Mouse (Mus musculus) kidney, embryonic 14.5 days (tissue): Measurements from ENCODE around the gene Chd4. TPM values are rescaled to one million over a fixed set of nuclear protein-coding genes. Genes with fewer than 3 reads are reported as not detected.
"Not testable (repeated sequence)": the region's sequence is repeated elsewhere in the genome, so short reads cannot be mapped to it uniquely, and the experiment has no call there.

ENCODE experiments used
- ATAC-seq: fragments of 200-750 bp; cut with Nextera tagmentation; 2 replicates; pipeline ENCODE4 v1.8.0; 2017; ENCODE audit warnings: moderate number of reproducible peaks, mild to moderate bottlenecking, moderate TSS enrichment, moderate library complexity; ENCODE audit not compliant: low FRiP score, low TSS enrichment
- H3K27ac ChIP-seq: fragments of 300-500 bp; sonication (generic); 2 replicates; pipeline ENCODE4 v1.5.1; 2014; ENCODE audit warnings: low read depth, mild to moderate bottlenecking, low read length, moderate library complexity, mixed read lengths
- H3K27me3 ChIP-seq: fragments of 300-500 bp; sonication (generic); 2 replicates; pipeline ENCODE4 v1.6.1; 2014; ENCODE audit warnings: mild to moderate bottlenecking, low read length; ENCODE audit not compliant: control insufficient read depth, insufficient read depth
- H3K36me3 ChIP-seq: fragments of 300-500 bp; sonication (generic); 2 replicates; pipeline ENCODE4 v1.6.1; 2014; ENCODE audit warnings: low read length, mixed read lengths; ENCODE audit not compliant: control insufficient read depth, insufficient read depth
- H3K4me1 ChIP-seq: fragments of 300-500 bp; sonication (generic); 2 replicates; pipeline ENCODE4 v1.6.1; 2014; ENCODE audit warnings: low read length, mixed read lengths; ENCODE audit not compliant: control insufficient read depth, insufficient read depth
- H3K4me2 ChIP-seq: fragments of 300-500 bp; sonication (generic); replicated peaks from 2 replicates; pipeline ENCODE4 v1.6.1; 2014; ENCODE audit warnings: low read depth, mild to moderate bottlenecking, low read length
- H3K4me3 ChIP-seq: fragments of 300-500 bp; sonication (generic); 2 replicates; pipeline ENCODE4 v1.5.1; 2014; ENCODE audit warnings: mild to moderate bottlenecking, low read length
- H3K9ac ChIP-seq: fragments of 300-500 bp; sonication (generic); 2 replicates; pipeline ENCODE4 v1.6.1; 2014; ENCODE audit warnings: low read depth, mild to moderate bottlenecking, low read length, moderate library complexity
- H3K9me3 ChIP-seq: fragments of 300-500 bp; sonication (generic); 2 replicates; pipeline ENCODE4 v1.6.1; 2016; ENCODE audit warnings: low read length; ENCODE audit not compliant: control insufficient read depth
- WGBS: fragments of 180-500 bp; shearing (Covaris S2); extraction: QIAGEN DNeasy Blood & Tissue Kit; methylation state at CpG from one replicate; pipeline ENCODE4 v1.1.7; 2014; 5-methylcytosine and 5-hydroxymethylcytosine counted together
- polyA plus RNA-seq: library from polyadenylated mRNA; unstranded; fragments of >200 nt; fragmentation: Nextera tagmentation; extraction: Ambion mirVana; gene quantifications from 2 replicates; pipeline ENCODE4 v1.2.1, GENCODE M21; 2014

The Chd4 gene
- polyA plus RNA-seq: 72.1 and 106 TPM in 2 replicates

DNA sequence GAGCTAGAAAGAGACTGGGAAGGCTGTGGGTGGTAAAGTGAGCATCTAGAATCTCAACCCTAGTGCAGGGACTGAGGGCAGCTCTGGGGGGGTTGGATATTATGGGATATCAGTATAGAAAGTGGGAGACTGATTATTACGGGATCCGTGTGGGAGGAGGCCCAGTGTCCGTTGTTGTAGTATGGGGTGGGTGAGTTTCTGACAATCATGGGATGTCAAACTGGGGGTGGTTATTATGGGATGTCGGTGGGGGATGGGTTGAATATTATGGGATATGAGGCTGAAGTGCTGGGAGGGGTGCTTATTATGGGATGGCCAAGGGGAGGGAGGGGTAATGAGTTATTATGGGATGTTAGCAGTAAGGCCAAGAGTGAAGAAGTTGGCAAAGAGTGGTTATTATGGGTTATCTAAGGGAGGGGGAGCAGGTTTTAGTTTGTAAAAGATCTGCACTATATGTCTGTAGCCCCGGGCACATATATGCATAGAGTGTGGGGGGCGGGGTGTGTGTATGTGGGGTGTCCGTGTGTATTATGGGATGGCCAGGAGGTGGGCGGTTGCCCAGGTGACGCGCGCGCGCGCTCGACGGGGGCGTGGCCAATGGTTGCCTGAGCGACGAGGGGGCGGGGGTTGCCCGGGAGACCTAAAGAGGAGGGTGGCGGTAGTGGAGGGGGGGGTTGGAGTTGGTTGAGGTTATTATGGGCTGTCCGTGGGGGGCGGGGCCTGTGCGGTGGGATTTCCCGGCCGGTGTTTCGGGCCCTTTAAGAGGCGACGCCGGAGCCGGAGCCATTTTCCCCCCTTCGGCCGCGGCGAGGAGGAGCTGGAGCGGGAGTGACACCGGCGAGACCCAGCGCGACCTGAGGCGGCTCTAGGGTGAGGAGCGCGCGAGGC is at the start of gene Chd4:
TSS of gene Chd4 (plus strand) at position 591 of the 888 bp plus-strand sequence.
- Histone ChIP-seq H3K9ac (peak within 1 kb of the TSS; percentile 83), H3K36me3 (peaks cover 25% of the 10 kb centered on the region), H3K27me3 (no peaks in the 10 kb centered on the region), H3K4me1 (peaks cover 39% of the 10 kb centered on the region), H3K4me2 (peak within 1 kb of the TSS; percentile 90), H3K9me3 (no peaks in the 10 kb centered on the region), H3K27ac (peak within 1 kb of the TSS; percentile 96), H3K4me3 (peak within 1 kb of the TSS; percentile 84)
- peak; percentile 74 for ATAC-seq
- WGBS: 2% methylated on average over 32 of the region's 45 CpGs

DNA sequence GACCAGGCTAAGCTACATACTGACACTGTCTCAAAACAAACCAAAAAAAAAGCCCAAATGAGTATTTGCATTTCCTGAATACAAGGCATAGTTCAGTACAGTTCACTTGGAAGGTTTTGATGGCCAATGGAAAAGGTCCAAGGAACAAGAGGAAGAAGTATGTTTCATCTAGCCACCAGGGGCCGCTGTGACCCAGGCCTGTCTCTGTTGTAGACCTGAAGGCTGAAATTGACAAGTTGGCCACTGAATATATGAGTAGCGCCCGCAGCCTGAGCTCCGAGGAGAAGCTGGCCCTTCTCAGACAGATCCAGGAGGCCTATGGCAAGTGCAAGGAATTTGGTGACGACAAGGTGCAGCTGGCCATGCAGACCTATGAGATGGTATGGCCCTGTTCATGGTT is 49.1 kb upstream of the Chd4 start:
- 40% methylated on average over 5 of the region's 5 CpGs for WGBS
- H3K4me3 ChIP-seq: no peak overlapping the region
- peak; percentile 19; the same call in 1 of the 2 replicates for ATAC-seq
- no peaks in the 10 kb centered on the region for H3K4me1 ChIP-seq
- H3K9me3 ChIP-seq: no peaks in the 10 kb centered on the region
- H3K4me2 ChIP-seq: no peak overlapping the region
- no peaks in the 10 kb centered on the region for H3K27me3 ChIP-seq
- H3K36me3 ChIP-seq: peaks cover 79% of the 10 kb centered on the region
- H3K27ac ChIP-seq: no peak overlapping the region
- H3K9ac ChIP-seq: no peak overlapping the region

- 36% methylated on average over 20 of the region's 20 CpGs for WGBS
- H3K27ac ChIP-seq: no peak within 1 kb of the TSS
These were observed 46.1 kb upstream of the Chd4 start, which contains the start of gene Acrbp for GRCm38 (mm10) chr6:125049678-125050077. Gene Acrbp, plus strand, starts transcription at chr6:125049689.

DNA sequence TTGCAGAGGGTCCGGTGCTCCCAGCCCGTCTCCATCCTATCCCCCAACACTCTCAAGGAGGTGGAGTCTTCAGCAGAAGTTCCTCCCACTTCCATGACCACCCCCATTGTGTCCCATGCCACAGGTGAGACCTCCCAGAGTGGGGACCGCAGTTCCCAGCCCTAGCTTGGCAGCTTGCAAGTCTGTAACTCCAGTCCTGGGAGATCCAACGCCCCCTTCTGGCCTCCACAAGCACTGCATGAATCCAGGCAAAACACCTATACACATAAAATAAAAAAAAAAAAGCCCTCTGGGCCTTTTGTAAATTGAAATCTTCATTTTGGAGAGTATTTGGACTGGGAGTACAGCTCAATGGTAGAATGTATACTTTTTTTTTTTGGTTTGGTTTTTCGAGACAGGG is 44.5 kb upstream of the Chd4 start:
- Histone ChIP-seq H3K9me3 (no peaks in the 10 kb centered on the region), H3K4me1 (no peaks in the 10 kb centered on the region), H3K27ac (no peak overlapping the region), H3K9ac (no peak overlapping the region), H3K4me3 (no peak overlapping the region), H3K27me3 (no peaks in the 10 kb centered on the region), H3K36me3 (peaks cover 74% of the 10 kb centered on the region), H3K4me2 (no peak overlapping the region)
- WGBS: 76% methylated on average over 5 of the region's 5 CpGs
- ATAC-seq: no peak

More at GRCm38 (mm10) chr6:125049678-125050077, 46.1 kb upstream of the Chd4 start, which contains the start of gene Acrbp:
- Histone ChIP-seq H3K27me3 (no peaks in the 10 kb centered on the region), H3K4me2 (no peak within 1 kb of the TSS), H3K36me3 (peaks cover 80% of the 10 kb centered on the region), H3K9ac (no peak within 1 kb of the TSS), H3K4me1 (no peaks in the 10 kb centered on the region), H3K9me3 (no peaks in the 10 kb centered on the region), H3K4me3 (no peak within 1 kb of the TSS)
- ATAC-seq: no peak

DNA sequence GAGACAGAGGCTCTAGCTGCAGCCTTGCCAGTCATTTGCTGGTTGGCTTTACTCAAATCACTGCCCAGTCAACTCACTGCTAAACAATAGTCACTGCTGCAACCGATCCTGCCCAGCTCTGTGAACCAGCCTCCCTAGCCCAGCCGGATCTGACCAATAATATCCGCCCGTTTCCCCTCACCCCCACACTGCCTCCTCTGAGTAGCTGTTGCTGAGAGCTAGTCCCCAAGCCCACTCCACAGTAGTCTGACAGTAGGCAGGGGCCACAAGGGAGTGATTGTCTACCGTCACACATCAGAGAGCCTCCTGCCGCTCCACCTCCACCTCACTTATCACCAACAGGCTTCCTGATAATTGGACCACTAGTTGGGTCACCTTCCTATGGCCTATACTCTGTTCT is 34.3 kb upstream of the Chd4 start:
- H3K4me1 ChIP-seq: 0 out of 2 replicates have a peak, but pooled peaks cover 6% of the 10 kb centered on the region
- no peak overlapping the region for H3K27ac ChIP-seq
- WGBS: 21% methylated on average over 6 of the region's 6 CpGs
- H3K9me3 ChIP-seq: no peaks in the 10 kb centered on the region
- no peak overlapping the region for H3K4me3 ChIP-seq
- H3K4me2 ChIP-seq: no peak overlapping the region
- ATAC-seq: peak; percentile 85
- H3K36me3 ChIP-seq: no peaks in the 10 kb centered on the region
- no peak overlapping the region; the same call in 1 of the 2 replicates for H3K9ac ChIP-seq
- no peaks in the 10 kb centered on the region for H3K27me3 ChIP-seq

DNA sequence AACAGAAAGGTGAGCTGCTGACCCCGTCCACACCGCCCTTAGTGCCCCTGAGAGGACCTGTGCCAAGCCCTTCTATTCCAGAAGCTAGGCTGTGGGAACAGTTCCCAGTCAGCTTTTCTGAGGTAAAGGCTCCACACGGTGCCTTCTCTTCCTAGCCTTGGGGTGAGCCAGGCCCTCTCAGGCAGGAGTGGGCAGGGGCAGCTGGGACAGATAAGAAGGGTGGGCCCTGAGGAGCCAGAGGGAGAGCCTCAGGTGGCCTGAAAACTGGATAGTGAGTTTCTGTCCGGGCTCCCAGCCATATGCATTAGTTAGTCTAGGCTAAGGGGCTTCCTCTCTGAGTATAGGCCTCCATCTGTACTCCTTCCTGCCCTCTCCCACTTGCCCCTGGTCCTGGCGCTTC is 33.3 kb upstream of the Chd4 start:
- 0 out of 2 replicates have a peak, but pooled peaks cover 6% of the 10 kb centered on the region for H3K4me1 ChIP-seq
- WGBS: 82% methylated on average over 5 of the region's 5 CpGs
- no peak for ATAC-seq
- H3K27ac ChIP-seq: no peak overlapping the region
- H3K27me3 ChIP-seq: no peaks in the 10 kb centered on the region
- no peaks in the 10 kb centered on the region for H3K9me3 ChIP-seq
- 0 out of 2 replicates have a peak overlapping the region, but pooled peaks have one; percentile 4 for H3K9ac ChIP-seq
- no peak overlapping the region for H3K4me3 ChIP-seq
- H3K4me2 ChIP-seq: no peak overlapping the region
- H3K36me3 ChIP-seq: no peaks in the 10 kb centered on the region

DNA sequence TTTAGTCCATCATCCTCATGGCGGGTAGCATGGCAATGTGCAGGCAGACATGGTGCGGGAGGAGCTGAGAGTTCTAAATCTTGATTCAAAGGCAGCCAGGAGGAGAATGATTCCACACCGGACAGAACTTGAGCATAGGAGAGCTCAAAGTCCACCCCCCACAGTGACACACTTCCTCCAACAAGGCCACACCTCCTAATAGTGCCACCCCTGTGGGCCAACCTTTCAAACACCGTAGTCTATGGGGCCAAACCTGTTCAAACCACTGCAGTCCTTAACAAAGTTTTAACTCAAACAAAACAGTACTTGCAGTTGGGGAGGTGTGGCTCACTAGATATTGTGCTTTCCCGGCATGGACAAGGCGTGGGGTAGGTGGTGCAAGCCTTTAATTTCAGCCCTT is 31.9 kb upstream of the Chd4 start:
- no peak overlapping the region for H3K4me3 ChIP-seq
- H3K27me3 ChIP-seq: no peaks in the 10 kb centered on the region
- H3K9me3 ChIP-seq: no peaks in the 10 kb centered on the region
- no peak overlapping the region for H3K4me2 ChIP-seq
- 0 out of 2 replicates have a peak, but pooled peaks cover 6% of the 10 kb centered on the region for H3K4me1 ChIP-seq
- no peak overlapping the region for H3K27ac ChIP-seq
- H3K36me3 ChIP-seq: no peaks in the 10 kb centered on the region
- no peak overlapping the region for H3K9ac ChIP-seq
- ATAC-seq: no peak
- 88% methylated on average over 6 of the region's 6 CpGs for WGBS

DNA sequence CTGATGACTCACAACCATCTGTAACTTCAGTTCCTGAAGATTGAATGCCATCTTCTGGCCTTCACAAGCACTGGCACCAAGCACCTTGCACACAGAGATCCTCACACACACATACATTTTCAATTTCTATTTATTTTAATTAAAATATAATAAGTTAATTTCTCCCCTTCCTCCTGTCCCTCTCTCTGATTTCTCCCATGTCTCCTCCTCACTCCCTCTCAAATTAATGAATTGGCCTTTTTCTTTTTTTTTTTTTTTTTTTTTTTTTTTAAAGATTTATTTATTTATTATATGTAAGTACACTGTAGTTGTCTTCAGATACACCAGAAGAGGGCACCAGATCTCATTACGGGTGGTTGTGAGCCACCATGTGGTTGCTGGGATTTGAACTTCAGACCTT is 30.6 kb upstream of the Chd4 start:
- ATAC-seq, H3K4me3 ChIP-seq, H3K9ac ChIP-seq, H3K36me3 ChIP-seq, H3K4me1 ChIP-seq, H3K4me2 ChIP-seq, H3K27me3 ChIP-seq, H3K9me3 ChIP-seq, H3K27ac ChIP-seq: not testable (repeated sequence)
- WGBS: no CpG with 5 or more reads among the region's 1 CpGs

GRCm38 (mm10) chr6:125067571-125067995 is 28.2 kb upstream of the Chd4 start, which contains the start of gene Lpar5:
Gene Lpar5, plus strand, starts transcription at chr6:125067920.
- ATAC-seq: no peak
- Histone ChIP-seq H3K4me3 (no peak within 1 kb of the TSS), H3K27ac (no peak within 1 kb of the TSS), H3K27me3 (no peaks in the 10 kb centered on the region), H3K4me1 (no peaks in the 10 kb centered on the region), H3K9ac (no peak within 1 kb of the TSS), H3K9me3 (no peaks in the 10 kb centered on the region), H3K4me2 (no peak within 1 kb of the TSS), H3K36me3 (no peaks in the 10 kb centered on the region)
- WGBS: 44% methylated on average over 8 of the region's 8 CpGs
